Mouse (Mus musculus): ENCODE measurements around the gene Bahd1. TPM values are rescaled to one million over a fixed set of nuclear protein-coding genes. Genes with fewer than 3 reads are reported as not detected.

Bahd1 gene
- polyA plus RNA-seq (2012; rRNA removed; ENCODE audit: low replicate concordance) = 14.8 and 19.0 TPM in 2 replicates

GRCm38 (mm10) chr2:118899981-118900825 lies at the start of gene Bahd1:
Bahd1 (plus strand) TSS chr2:118900377.

GRCm38 (mm10) chr2:118861454-118862339 lies 38.5 kb upstream of the Bahd1 start, which contains the start of gene Ivd:
Ivd (plus strand) TSS chr2:118861954.

GRCm38 (mm10) chr2:118926361-118926997 lies 26.3 kb downstream of the Bahd1 start, which contains the start of gene Chst14:
Chst14 (plus strand) TSS chr2:118926496.

Other genes starting within 250 kb of the Bahd1 start
- gene Pak6, start 237.1 kb upstream of the Bahd1 start, polyA plus RNA-seq (2012; rRNA removed; ENCODE audit: low replicate concordance) = 0.20 and 0.90 TPM in 2 replicates
- 0.01 and 0.03 TPM in 2 replicates for gene Ankrd63, start 196.4 kb upstream of the Bahd1 start, polyA plus RNA-seq (2012; rRNA removed; ENCODE audit: low replicate concordance)
- gene Plcb2, start 171.9 kb upstream of the Bahd1 start, polyA plus RNA-seq (2012; rRNA removed; ENCODE audit: low replicate concordance) = 2.3 and 6.4 TPM in 2 replicates
- 14.2 and 16.8 TPM in 2 replicates for gene Inafm2, start 154.6 kb upstream of the Bahd1 start, polyA plus RNA-seq (2012; rRNA removed; ENCODE audit: low replicate concordance)
- 12.7 and 19.0 TPM in 2 replicates for gene Ccdc9b, start 137.7 kb upstream of the Bahd1 start, polyA plus RNA-seq (2012; rRNA removed; ENCODE audit: low replicate concordance)
- gene Phgr1, start 127.6 kb upstream of the Bahd1 start, polyA plus RNA-seq (2012; rRNA removed; ENCODE audit: low replicate concordance) = 0.30 and 0.39 TPM in 2 replicates
- gene Disp2, start 120.7 kb upstream of the Bahd1 start, polyA plus RNA-seq (2012; rRNA removed; ENCODE audit: low replicate concordance) = 1.0 and 3.3 TPM in 2 replicates
- gene Knstrn, start 86.4 kb upstream of the Bahd1 start, polyA plus RNA-seq (2012; rRNA removed; ENCODE audit: low replicate concordance) = 0.80 and 4.4 TPM in 2 replicates
- gene Ivd, start 38.4 kb upstream of the Bahd1 start, polyA plus RNA-seq (2012; rRNA removed; ENCODE audit: low replicate concordance) = 111 and 220 TPM in 2 replicates
- gene Chst14, start 26.1 kb downstream of the Bahd1 start, polyA plus RNA-seq (2012; rRNA removed; ENCODE audit: low replicate concordance) = 22.2 and 36.9 TPM in 2 replicates
- gene Ccdc32, start 129.0 kb downstream of the Bahd1 start, polyA plus RNA-seq (2012; rRNA removed; ENCODE audit: low replicate concordance) = 12.4 and 12.8 TPM in 2 replicates
- gene Rpusd2, start 134.4 kb downstream of the Bahd1 start, polyA plus RNA-seq (2012; rRNA removed; ENCODE audit: low replicate concordance) = 3.0 and 6.3 TPM in 2 replicates
- 0.06 and 0.42 TPM in 2 replicates for gene Knl1, start 146.7 kb downstream of the Bahd1 start, polyA plus RNA-seq (2012; rRNA removed; ENCODE audit: low replicate concordance)
- 1.3 and 10.3 TPM in 2 replicates for gene Rad51, start 212.4 kb downstream of the Bahd1 start, polyA plus RNA-seq (2012; rRNA removed; ENCODE audit: low replicate concordance)

All from subcutaneous adipose tissue, adult 2 months (tissue).